Mouse (Mus musculus): ENCODE measurements around the gene Dkk3.
A peak's percentile ranks its signal among the peaks of the same experiment; 100 is the strongest.

The Dkk3 gene

GRCm38 (mm10) chr7:112158942-112159341 is at the start of gene Dkk3:
Gene Dkk3, minus strand, starts transcription at chr7:112159057.
- no peak for DNase-seq (ENCODE audit: low read depth)

- no peak for DNase-seq (ENCODE audit: low read depth)
These were observed 48.9 kb upstream of the Dkk3 start for GRCm38 (mm10) chr7:112207717-112208116.

GRCm38 (mm10) chr7:112205513-112205912 is 46.7 kb upstream of the Dkk3 start:
- no peak for DNase-seq (ENCODE audit: low read depth)

GRCm38 (mm10) chr7:112204380-112204963 is 45.6 kb upstream of the Dkk3 start:
- peak; percentile 71 for DNase-seq (ENCODE audit: low read depth)

- no peak for DNase-seq (ENCODE audit: low read depth)
These were observed 45.1 kb upstream of the Dkk3 start for GRCm38 (mm10) chr7:112203937-112204336.

GRCm38 (mm10) chr7:112202843-112203242 is 44.0 kb upstream of the Dkk3 start:
- DNase-seq (ENCODE audit: low read depth), result no peak

- no peak for DNase-seq (ENCODE audit: low read depth)
These were observed 43.3 kb upstream of the Dkk3 start for GRCm38 (mm10) chr7:112202194-112202593.

- DNase-seq (ENCODE audit: low read depth), result no peak
These were observed 41.9 kb upstream of the Dkk3 start for GRCm38 (mm10) chr7:112200761-112201160.

GRCm38 (mm10) chr7:112199343-112199742 is 40.5 kb upstream of the Dkk3 start:
- DNase-seq (ENCODE audit: low read depth), result no peak

GRCm38 (mm10) chr7:112197461-112197860 is 38.6 kb upstream of the Dkk3 start:
- no peak for DNase-seq (ENCODE audit: low read depth)

GRCm38 (mm10) chr7:112194286-112194685 is 35.4 kb upstream of the Dkk3 start:
- no peak for DNase-seq (ENCODE audit: low read depth)

GRCm38 (mm10) chr7:112192778-112193177 is 33.9 kb upstream of the Dkk3 start:
- DNase-seq (ENCODE audit: low read depth), result no peak

- no peak for DNase-seq (ENCODE audit: low read depth)
These were observed 33.4 kb upstream of the Dkk3 start for GRCm38 (mm10) chr7:112192237-112192636.

GRCm38 (mm10) chr7:112187536-112188459 is 28.9 kb upstream of the Dkk3 start:
- no peak for DNase-seq (ENCODE audit: low read depth)

- DNase-seq (ENCODE audit: low read depth), result no peak
These were observed 28.0 kb upstream of the Dkk3 start for GRCm38 (mm10) chr7:112186871-112187270.

- no peak for DNase-seq (ENCODE audit: low read depth)
These were observed 26.4 kb upstream of the Dkk3 start for GRCm38 (mm10) chr7:112185226-112185745.

GRCm38 (mm10) chr7:112184519-112185225 is 25.8 kb upstream of the Dkk3 start:
- no peak for DNase-seq (ENCODE audit: low read depth)

GRCm38 (mm10) chr7:112183258-112183841 is 24.5 kb upstream of the Dkk3 start:
- peak; percentile 88 for DNase-seq (ENCODE audit: low read depth)

- peak; percentile 84 for DNase-seq (ENCODE audit: low read depth)
These were observed 21.4 kb upstream of the Dkk3 start for GRCm38 (mm10) chr7:112180235-112180705.

GRCm38 (mm10) chr7:112176627-112177026 is 17.8 kb upstream of the Dkk3 start:
- no peak for DNase-seq (ENCODE audit: low read depth)

GRCm38 (mm10) chr7:112172669-112173068 is 13.8 kb upstream of the Dkk3 start:
- DNase-seq (ENCODE audit: low read depth), result no peak

Data from induced T-regulatory cell, adult 2 months (primary cell).